Mouse (Mus musculus): Measurements from ENCODE around the gene Riiad1. TPM values are rescaled to one million over a fixed set of nuclear protein-coding genes. Genes with fewer than 3 reads are reported as not detected.

Gene Riiad1
- polyA plus RNA-seq, 1 experiment = 3.2 TPM

GRCm38 (mm10) chr3:94479564-94479963, 577 bp downstream of the Riiad1 start:
- Histone ChIP-seq H3K27ac (ENCODE audit: insufficient read depth, low read length) (no peak overlapping the region), H3K4me3 (ENCODE audit: insufficient read depth, low read length) (no peak overlapping the region), H3K4me1 (ENCODE audit: control insufficient read depth, insufficient read depth, low read length) (no peaks in the 10 kb centered on the region)
- TF ChIP-seq POLR2A (IDR thresholded peaks at IDR 0.05; ENCODE audit: low read depth, low read length) (no peak), CTCF (IDR thresholded peaks at IDR 0.05; ENCODE audit: borderline replicate concordance, insufficient read depth, low read length) (no peak)

GRCm38 (mm10) chr3:94478591-94479169, 1.5 kb downstream of the Riiad1 start:
- Histone ChIP-seq H3K27ac (ENCODE audit: insufficient read depth, low read length) (no peak overlapping the region), H3K4me3 (ENCODE audit: insufficient read depth, low read length) (no peak overlapping the region), H3K4me1 (ENCODE audit: control insufficient read depth, insufficient read depth, low read length) (no peaks in the 10 kb centered on the region)
- TF ChIP-seq CTCF (IDR thresholded peaks at IDR 0.05; ENCODE audit: borderline replicate concordance, insufficient read depth, low read length) (no peak), POLR2A (IDR thresholded peaks at IDR 0.05; ENCODE audit: low read depth, low read length) (no peak)

- TF ChIP-seq POLR2A (IDR thresholded peaks at IDR 0.05; ENCODE audit: low read depth, low read length) = no peak
- Histone ChIP-seq H3K4me1 (ENCODE audit: control insufficient read depth, insufficient read depth, low read length) (peaks cover 3% of the 10 kb centered on the region; the same call in 1 of the 2 replicates), H3K27ac (ENCODE audit: insufficient read depth, low read length) (no peak within 1 kb of the TSS), H3K4me3 (ENCODE audit: insufficient read depth, low read length) (no peak within 1 kb of the TSS)
Observed at GRCm38 (mm10) chr3:94477981-94478422, 2.1 kb downstream of the Riiad1 start, which contains the start of gene Celf3. Celf3 (plus strand) TSS chr3:94478295.

- TF ChIP-seq CTCF (IDR thresholded peaks at IDR 0.05; ENCODE audit: borderline replicate concordance, insufficient read depth, low read length) (no peak), POLR2A (IDR thresholded peaks at IDR 0.05; ENCODE audit: low read depth, low read length) (no peak)
- Histone ChIP-seq H3K27ac (ENCODE audit: insufficient read depth, low read length) (no peak overlapping the region), H3K4me1 (ENCODE audit: control insufficient read depth, insufficient read depth, low read length) (peaks cover 7% of the 10 kb centered on the region; the same call in 1 of the 2 replicates), H3K4me3 (ENCODE audit: insufficient read depth, low read length) (no peak overlapping the region)
Observed at GRCm38 (mm10) chr3:94477444-94477843, 2.7 kb downstream of the Riiad1 start.

GRCm38 (mm10) chr3:94476301-94477035, 3.7 kb downstream of the Riiad1 start:
- no peak overlapping the region for H3K4me3 ChIP-seq (ENCODE audit: insufficient read depth, low read length)
- TF ChIP-seq CTCF (IDR thresholded peaks at IDR 0.05; ENCODE audit: borderline replicate concordance, insufficient read depth, low read length) (no peak), POLR2A (IDR thresholded peaks at IDR 0.05; ENCODE audit: low read depth, low read length) (no peak)
- H3K4me1 ChIP-seq (ENCODE audit: control insufficient read depth, insufficient read depth, low read length) = peaks cover 9% of the 10 kb centered on the region; the same call in 1 of the 2 replicates
- no peak overlapping the region for H3K27ac ChIP-seq (ENCODE audit: insufficient read depth, low read length)

- Histone ChIP-seq H3K4me3 (ENCODE audit: insufficient read depth, low read length) (no peak overlapping the region), H3K4me1 (ENCODE audit: control insufficient read depth, insufficient read depth, low read length) (peaks cover 9% of the 10 kb centered on the region; the same call in 1 of the 2 replicates), H3K27ac (ENCODE audit: insufficient read depth, low read length) (no peak overlapping the region)
- no peak for TF ChIP-seq CTCF (IDR thresholded peaks at IDR 0.05; ENCODE audit: borderline replicate concordance, insufficient read depth, low read length)
- no peak for TF ChIP-seq POLR2A (IDR thresholded peaks at IDR 0.05; ENCODE audit: low read depth, low read length)
Observed at GRCm38 (mm10) chr3:94473567-94474232, 6.4 kb downstream of the Riiad1 start.

GRCm38 (mm10) chr3:94473115-94473505, 7.0 kb downstream of the Riiad1 start:
- H3K4me3 ChIP-seq (ENCODE audit: insufficient read depth, low read length) = no peak overlapping the region
- TF ChIP-seq CTCF (IDR thresholded peaks at IDR 0.05; ENCODE audit: borderline replicate concordance, insufficient read depth, low read length) (no peak), POLR2A (IDR thresholded peaks at IDR 0.05; ENCODE audit: low read depth, low read length) (no peak)
- H3K27ac ChIP-seq (ENCODE audit: insufficient read depth, low read length) = peak overlapping the region; percentile 16; the same call in 1 of the 2 replicates
- peaks cover 9% of the 10 kb centered on the region; the same call in 1 of the 2 replicates for H3K4me1 ChIP-seq (ENCODE audit: control insufficient read depth, insufficient read depth, low read length)

- Histone ChIP-seq H3K4me1 (ENCODE audit: control insufficient read depth, insufficient read depth, low read length) (peaks cover 9% of the 10 kb centered on the region; the same call in 1 of the 2 replicates), H3K27ac (ENCODE audit: insufficient read depth, low read length) (peak overlapping the region; percentile 16; the same call in 1 of the 2 replicates), H3K4me3 (ENCODE audit: insufficient read depth, low read length) (no peak overlapping the region)
- TF ChIP-seq POLR2A (IDR thresholded peaks at IDR 0.05; ENCODE audit: low read depth, low read length) (peak; percentile 37; the same call in 1 of the 2 replicates), CTCF (IDR thresholded peaks at IDR 0.05; ENCODE audit: borderline replicate concordance, insufficient read depth, low read length) (no peak)
Observed at GRCm38 (mm10) chr3:94472447-94473114, 7.6 kb downstream of the Riiad1 start.

GRCm38 (mm10) chr3:94468931-94469330, 11.2 kb downstream of the Riiad1 start:
- no peak overlapping the region for H3K4me3 ChIP-seq (ENCODE audit: insufficient read depth, low read length)
- no peak overlapping the region for H3K27ac ChIP-seq (ENCODE audit: insufficient read depth, low read length)
- H3K4me1 ChIP-seq (ENCODE audit: control insufficient read depth, insufficient read depth, low read length) = peaks cover 9% of the 10 kb centered on the region; the same call in 1 of the 2 replicates
- TF ChIP-seq POLR2A (IDR thresholded peaks at IDR 0.05; ENCODE audit: low read depth, low read length) (no peak), CTCF (IDR thresholded peaks at IDR 0.05; ENCODE audit: borderline replicate concordance, insufficient read depth, low read length) (no peak)

Measured in embryonic fibroblast, embryonic 13.5 days (primary cell).